Mouse (Mus musculus) thymus, adult 2 months (tissue): ENCODE data around the gene Smim8. TPM values are rescaled to one million over a fixed set of nuclear protein-coding genes. Genes with fewer than 3 reads are reported as not detected.

Source experiments
- DNase-seq: peaks from one replicate; pipeline ENCODE4 v3.0.0; 2021
- H3K27ac ChIP-seq: fragments of 200-500 bp; 2 replicates; pipeline ENCODE4 v1.5.1; 2012; ENCODE audit warnings: low read length, control low read depth; ENCODE audit not compliant: control insufficient read depth, insufficient read depth
- H3K27me3 ChIP-seq: fragments of 200-500 bp; 2 replicates; pipeline ENCODE4 v1.6.1; 2012; ENCODE audit warnings: mild to moderate bottlenecking, low read length, moderate library complexity, mixed read lengths; ENCODE audit not compliant: control insufficient read depth, insufficient read depth
- H3K36me3 ChIP-seq: fragments of 200-500 bp; 2 replicates; pipeline ENCODE4 v1.6.1; 2012; ENCODE audit warnings: mild to moderate bottlenecking, low read length, moderate library complexity; ENCODE audit not compliant: control insufficient read depth, insufficient read depth
- H3K4me1 ChIP-seq: fragments of 200-500 bp; replicated peaks from 2 replicates; pipeline ENCODE4 v1.6.1; 2012; ENCODE audit warnings: low read length; ENCODE audit not compliant: control insufficient read depth, insufficient read depth
- H3K4me3 ChIP-seq: fragments of 200-500 bp; 2 replicates; pipeline ENCODE4 v1.5.1; 2012; ENCODE audit warnings: mild to moderate bottlenecking, low read length, control low read depth, moderate library complexity; ENCODE audit not compliant: control insufficient read depth, insufficient read depth
- CTCF ChIP-seq: fragments of 200-500 bp; IDR thresholded peaks from 2 replicates; pipeline ENCODE4 v1.5.1; 2012; ENCODE audit warnings: mild to moderate bottlenecking, control low read depth, low read length, moderate library complexity, borderline replicate concordance; ENCODE audit not compliant: control insufficient read depth, poor library complexity, insufficient read depth; ENCODE audit errors: extremely low read depth
- POLR2A ChIP-seq: fragments of 200-500 bp; IDR thresholded peaks from 2 replicates; pipeline ENCODE4 v1.6.1; 2012; ENCODE audit warnings: mild to moderate bottlenecking, low read length, control low read depth, moderate library complexity; ENCODE audit not compliant: control insufficient read depth, poor library complexity, insufficient read depth; ENCODE audit errors: extremely low read depth
- WGBS: fragments of 180-500 bp; shearing (Covaris S2); methylation state at CpG from one replicate; pipeline ENCODE4 v1.1.7; 2018; 5-methylcytosine and 5-hydroxymethylcytosine counted together
- polyA plus RNA-seq: library from polyadenylated mRNA; depleted of rRNA; stranded (reverse); fragments of >200 nt; gene quantifications from 2 replicates; pipeline ENCODE4 v1.2.3, GENCODE M21; 2012; rRNA removed

Gene Smim8
- polyA plus RNA-seq = 4.3 and 4.4 TPM in 2 replicates

DNA sequence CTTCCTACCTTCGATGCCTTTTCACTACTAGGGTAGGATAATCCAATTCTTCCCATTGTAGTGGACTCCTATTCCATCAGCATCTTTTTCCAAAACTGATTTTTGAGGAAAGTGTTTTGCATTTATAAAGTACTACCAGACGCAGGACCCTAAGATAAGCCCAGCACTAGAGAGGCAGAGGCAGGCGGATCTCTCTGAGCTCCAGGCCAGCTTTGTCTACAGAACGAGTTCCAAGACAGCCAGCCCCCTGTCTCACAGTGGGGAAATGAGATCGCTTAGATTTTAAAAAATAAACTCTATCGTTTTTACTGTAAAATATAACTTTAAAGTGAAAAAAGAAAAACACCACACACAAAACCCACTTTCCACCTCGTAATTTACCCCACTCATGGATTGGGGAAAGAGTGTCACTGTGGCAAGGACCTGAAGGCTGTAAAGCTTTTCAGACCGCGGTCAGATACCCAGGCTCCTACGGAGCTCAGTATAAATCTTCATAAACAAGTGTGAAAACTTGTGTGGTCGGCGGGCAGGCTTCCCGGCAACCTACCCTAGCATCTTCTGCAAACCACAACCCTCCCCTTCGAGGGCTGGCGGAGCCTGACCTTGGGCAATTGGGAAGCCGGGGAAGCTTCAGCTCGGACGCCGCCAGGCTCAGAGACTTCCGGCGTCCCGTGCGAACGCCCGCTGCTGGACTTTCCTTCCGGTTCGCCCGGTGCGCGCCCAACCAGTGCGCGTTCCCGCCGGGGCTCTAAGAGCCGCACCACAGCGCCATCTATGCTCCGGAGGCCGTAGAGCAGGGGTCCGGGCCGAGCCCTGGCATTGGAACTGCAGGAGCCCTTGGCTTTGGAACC lies at the start of gene Smim8:
Gene Smim8, minus strand, starts transcription at position 747 of the 851 bp plus-strand sequence.
- peak within 1 kb of the TSS; percentile 30 for H3K27ac ChIP-seq
- no peaks in the 10 kb centered on the region for H3K27me3 ChIP-seq
- H3K4me1 ChIP-seq = peaks cover 2% of the 10 kb centered on the region
- no peaks in the 10 kb centered on the region for H3K36me3 ChIP-seq
- H3K4me3 ChIP-seq = peak within 1 kb of the TSS; percentile 86
- TF ChIP-seq POLR2A (peak; percentile 87), CTCF (peak; percentile 97)
- peak; percentile 90 for DNase-seq
- 5% methylated on average over 40 of the region's 40 CpGs for WGBS

DNA sequence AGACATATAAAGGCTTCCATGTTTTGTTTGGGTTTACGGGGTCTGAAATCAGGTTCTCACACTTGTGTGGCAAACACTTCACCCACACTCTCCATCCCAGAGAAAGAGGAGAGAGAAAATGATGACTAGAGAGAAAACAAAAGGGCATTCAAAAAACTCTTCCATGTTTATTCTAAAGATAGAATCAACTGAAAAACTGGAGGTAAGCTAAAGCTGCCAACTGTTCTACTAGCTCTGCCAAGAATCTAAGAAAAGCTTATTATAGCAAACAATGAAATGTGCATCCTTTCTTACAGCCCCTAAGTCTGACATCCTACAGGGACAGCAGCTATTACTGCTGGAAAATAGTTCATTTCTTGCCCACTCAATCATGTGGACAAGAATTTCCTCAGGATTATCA lies 45.7 kb upstream of the Smim8 start:
- no peak for DNase-seq
- Histone ChIP-seq H3K27me3 (no peaks in the 10 kb centered on the region), H3K4me3 (no peak overlapping the region), H3K4me1 (no peaks in the 10 kb centered on the region), H3K27ac (no peak overlapping the region), H3K36me3 (peaks cover 17% of the 10 kb centered on the region)
- 100% methylated on average over 1 of the region's 1 CpGs for WGBS
- TF ChIP-seq POLR2A = no peak
- no peak for TF ChIP-seq CTCF

DNA sequence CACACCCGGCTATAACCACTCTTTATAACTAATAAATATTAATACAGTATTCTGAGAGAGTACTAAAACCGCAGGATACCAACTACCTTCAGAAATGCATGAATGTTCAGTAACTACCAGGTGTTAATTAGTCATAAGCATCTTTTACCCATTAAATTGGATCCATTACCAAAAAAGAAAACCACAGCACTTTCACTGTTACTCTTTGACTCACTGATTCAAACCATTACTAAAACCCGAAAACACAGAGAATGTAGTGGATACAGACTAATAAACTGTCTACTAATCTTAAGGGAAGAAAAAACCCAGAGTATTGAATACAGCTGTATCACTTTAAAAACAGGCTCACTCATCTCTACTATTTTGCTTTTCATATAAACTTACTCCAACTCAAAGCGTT lies 41.7 kb upstream of the Smim8 start:
- H3K27ac ChIP-seq = no peak overlapping the region
- 97% methylated on average over 4 of the region's 4 CpGs for WGBS
- no peaks in the 10 kb centered on the region for H3K27me3 ChIP-seq
- H3K36me3 ChIP-seq = peaks cover 24% of the 10 kb centered on the region
- H3K4me3 ChIP-seq = no peak overlapping the region
- DNase-seq = no peak
- no peaks in the 10 kb centered on the region for H3K4me1 ChIP-seq
- TF ChIP-seq POLR2A (no peak), CTCF (no peak)

DNA sequence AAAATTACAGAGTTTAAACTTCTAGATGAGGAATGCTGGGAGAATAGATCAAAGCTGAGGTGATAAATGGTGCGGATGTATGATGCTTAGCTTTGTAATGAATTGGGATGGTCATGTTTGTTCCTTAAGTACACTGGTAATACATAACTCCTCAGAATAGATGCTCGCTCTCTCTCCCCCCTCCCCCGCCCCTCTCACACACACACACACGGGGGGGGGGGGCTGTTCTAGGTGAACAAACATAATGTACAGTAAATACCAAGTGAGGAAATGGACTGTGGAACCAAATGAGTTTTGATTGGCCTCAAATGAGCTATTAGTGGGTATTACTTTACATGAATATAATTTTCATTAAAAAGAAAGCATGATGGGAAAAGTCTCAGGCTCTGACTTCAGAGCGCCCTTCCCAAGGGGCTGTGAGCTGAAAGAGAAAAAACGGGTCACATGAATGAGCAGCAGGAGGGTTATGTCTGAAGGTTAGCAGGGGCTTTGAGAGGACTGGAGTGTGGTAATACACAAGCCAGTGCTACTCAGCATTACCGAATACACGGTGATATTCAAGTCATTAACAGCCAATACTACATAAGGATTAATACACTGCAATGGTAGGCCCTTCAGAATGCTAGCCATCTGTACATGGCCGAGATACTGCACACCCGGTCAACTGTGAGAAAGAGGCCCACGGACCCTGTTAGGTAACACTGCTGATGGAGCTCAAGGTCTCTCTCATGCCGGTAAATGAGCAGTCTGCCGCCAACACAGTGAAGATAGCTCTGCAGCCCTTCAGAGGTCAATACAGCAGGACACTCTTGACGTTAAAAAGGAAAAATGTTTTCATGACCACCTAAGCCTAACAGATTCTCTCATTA lies 23.2 kb upstream of the Smim8 start:
- Histone ChIP-seq H3K4me3 (no peak overlapping the region), H3K27me3 (no peaks in the 10 kb centered on the region), H3K36me3 (peaks cover 14% of the 10 kb centered on the region), H3K4me1 (no peaks in the 10 kb centered on the region), H3K27ac (no peak overlapping the region)
- DNase-seq = no peak
- WGBS = 93% methylated on average over 14 of the region's 14 CpGs
- TF ChIP-seq CTCF = no peak
- TF ChIP-seq POLR2A = no peak

- DNase-seq = no peak
- H3K4me1 ChIP-seq = no peaks in the 10 kb centered on the region
- no peak overlapping the region for H3K4me3 ChIP-seq
- no peak overlapping the region for H3K27ac ChIP-seq
- no peak for TF ChIP-seq CTCF
- no peak for TF ChIP-seq POLR2A
- H3K27me3 ChIP-seq = no peaks in the 10 kb centered on the region
- WGBS = 92% methylated on average over 2 of the region's 2 CpGs
- no peaks in the 10 kb centered on the region; the same call in 1 of the 2 replicates for H3K36me3 ChIP-seq
Measured at GRCm38 (mm10) chr4:34798005-34798404, 19.8 kb upstream of the Smim8 start.

DNA sequence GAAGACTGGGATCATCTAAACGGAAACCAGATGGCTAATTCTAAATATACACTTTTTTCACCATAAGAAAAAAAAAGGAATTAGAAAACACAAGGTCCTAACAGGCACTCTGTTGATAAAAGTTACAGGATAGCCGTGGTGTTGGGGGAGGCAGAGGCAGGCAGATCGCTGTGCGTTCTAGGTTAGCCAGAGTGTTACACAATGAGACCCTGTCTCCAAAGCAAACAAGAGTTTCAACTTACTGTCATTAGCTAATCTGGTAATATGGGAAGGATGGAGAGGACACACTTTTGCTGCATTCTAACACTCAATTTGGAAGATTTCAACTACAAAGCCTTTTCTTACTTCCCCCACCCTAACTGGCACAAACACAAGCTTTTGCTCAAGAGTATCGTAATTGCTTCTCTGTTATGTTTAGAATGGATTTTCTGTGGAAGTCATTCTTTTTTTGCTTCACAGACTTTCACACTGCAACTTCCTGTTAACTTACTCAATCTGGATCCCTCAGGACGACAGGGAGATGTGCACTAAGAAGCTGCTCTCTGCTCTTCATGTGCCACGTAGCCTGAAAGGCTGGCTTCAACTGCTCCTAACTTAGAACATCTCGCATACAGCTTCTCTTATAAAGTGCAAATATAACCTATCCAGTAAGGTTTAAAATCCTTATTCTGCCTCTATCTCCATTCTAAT lies 19.2 kb upstream of the Smim8 start:
- Histone ChIP-seq H3K4me1 (no peaks in the 10 kb centered on the region), H3K27me3 (no peaks in the 10 kb centered on the region), H3K4me3 (no peak overlapping the region), H3K36me3 (no peaks in the 10 kb centered on the region), H3K27ac (no peak overlapping the region)
- TF ChIP-seq POLR2A = no peak
- TF ChIP-seq CTCF = no peak
- no peak for DNase-seq
- 82% methylated on average over 8 of the region's 8 CpGs for WGBS
